Comparison of ENCODE assay signal across 18 mouse cellular contexts in the genomic region with DNA sequence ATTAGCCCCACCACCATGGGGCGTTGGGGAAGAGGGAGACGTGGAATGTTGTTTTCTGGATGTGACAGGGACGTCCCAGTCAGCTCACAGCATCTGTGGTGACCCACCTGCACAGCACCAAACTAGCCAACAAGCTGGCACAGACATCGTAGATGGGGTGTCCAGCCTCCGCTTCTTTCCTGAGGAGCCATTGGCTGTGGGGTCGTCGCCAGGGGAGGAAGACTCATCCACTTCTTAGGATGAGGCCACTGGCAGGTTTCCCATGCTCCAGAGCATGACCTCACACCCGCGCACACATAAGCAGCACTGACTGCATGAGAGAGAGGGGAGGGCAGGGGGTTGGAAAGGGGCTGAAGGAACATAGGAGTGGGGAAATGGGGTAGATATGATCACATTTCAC. TPM values are rescaled to one million over a fixed set of nuclear protein-coding genes. Genes with fewer than 3 reads are reported as not detected.
DNase-seq lines count a peak whose midpoint lies in the region; ATAC-seq and TF ChIP-seq lines count a peak whose summit lies in the region.
"Had no signal": no experiment of that assay in that cellular context is flagged by ENCODE, and none has a peak within 500 bp of the region (broad histone marks: within the 10 kb centered on the region; RNA-seq: fewer than 3 reads in every experiment).

No protein-coding gene starts in this region.

- TF ChIP-seq EP300 in liver, postnatal 0 days (IDR thresholded peaks at IDR 0.05; ENCODE audit: low read depth) = no peak

- peak; percentile 90 for DNase-seq in heart, adult 11 months
- no peak for DNase-seq in heart, adult 9 months (ENCODE audit: low spot score in 2 of 2)
- DNase-seq in testis, postnatal 10 days (ENCODE audit: low spot score) = peak; percentile 38
- no peak for DNase-seq in testis, postnatal 14 days (ENCODE audit: low spot score)
- peak; percentile 16 for DNase-seq in liver, postnatal 0 days
- no peak for DNase-seq in layer of hippocampus, postnatal 36 days
- no peak for DNase-seq in heart, adult 18-20 months
- DNase-seq in kidney, adult 8-10 months = no peak
- DNase-seq: cerebellum, adult 9-11 months; gastrocnemius, postnatal 25 days; thymus, postnatal 25 days had no signal

- H3K9ac ChIP-seq in liver, postnatal 0 days (replicated peaks) = no peak overlapping the region; the same call in 1 of the 2 replicates
- H3K9ac ChIP-seq: forebrain, embryonic 13.5 days; hindbrain, embryonic 12.5 days; limb, embryonic 13.5 days; lung, embryonic 14.5 days; midbrain, embryonic 15.5 days had no signal

- WGBS in liver, postnatal 0 days (ENCODE audit: insufficient replicate concordance) = 70% methylated on average over 9 of the region's 9 CpGs

- TF ChIP-seq CTCF in liver, postnatal 0 days (IDR thresholded peaks at IDR 0.05; ENCODE audit: low read depth) = no peak

- H3K36me3 ChIP-seq in liver, postnatal 0 days (replicated peaks; ENCODE audit: insufficient read depth, low read length) = no peaks in the 10 kb centered on the region
- H3K36me3 ChIP-seq: hindbrain, embryonic 12.5 days; limb, embryonic 13.5 days; midbrain, embryonic 15.5 days had no signal

- H3K4me3 ChIP-seq in liver, postnatal 0 days (ENCODE audit: low read depth, low read length) = no peak overlapping the region
- H3K4me3 ChIP-seq: erythroblast, embryonic 14.5 days; forebrain, embryonic 13.5 days; hindbrain, embryonic 12.5 days; limb, embryonic 13.5 days; midbrain, embryonic 15.5 days had no signal

- H3K27me3 ChIP-seq in liver, postnatal 0 days (ENCODE audit: insufficient read depth, low read length) = no peaks in the 10 kb centered on the region
- H3K27me3 ChIP-seq: limb, embryonic 13.5 days had no signal

- peak overlapping the region; percentile 84 for H3K27ac ChIP-seq in liver, postnatal 0 days (ENCODE audit: low read depth)
- H3K27ac ChIP-seq: forebrain, embryonic 13.5 days; hindbrain, embryonic 12.5 days; limb, embryonic 13.5 days; midbrain, embryonic 15.5 days had no signal

- no peak for ATAC-seq in liver, postnatal 0 days
- ATAC-seq: forebrain, embryonic 13.5 days; midbrain, embryonic 15.5 days had no signal

- H3K9me3 ChIP-seq in liver, postnatal 0 days (ENCODE audit: low read length) = no peaks in the 10 kb centered on the region
- H3K9me3 ChIP-seq: forebrain, embryonic 13.5 days; hindbrain, embryonic 12.5 days; limb, embryonic 13.5 days; midbrain, embryonic 15.5 days had no signal

- peak overlapping the region; percentile 53 for H3K4me2 ChIP-seq in liver, postnatal 0 days (ENCODE audit: low read depth, low read length)
- H3K4me2 ChIP-seq: forebrain, embryonic 13.5 days; heart, embryonic 11.5 days; hindbrain, embryonic 12.5 days; limb, embryonic 13.5 days; lung, embryonic 14.5 days; midbrain, embryonic 15.5 days had no signal

- peaks cover 23% of the 10 kb centered on the region for H3K4me1 ChIP-seq in liver, postnatal 0 days (ENCODE audit: insufficient read depth)
- H3K4me1 ChIP-seq: forebrain, embryonic 13.5 days; midbrain, embryonic 15.5 days had no signal

RNA-seq across cellular contexts. Expression of a gene that starts 5.9 kb away (rescaled TPM):
- polyA plus RNA-seq in liver, postnatal 0 days (2015; fragmentation: Nextera tagmentation; extraction: Ambion mirVana) = 52.2 and 53.2 TPM in 2 replicates
- total RNA-seq in layer of hippocampus, postnatal 36 days (2021) = 10 to 100 TPM; 33.0 to 36.4 TPM
- 10 to 100 TPM; 22.7 to 25.7 TPM for total RNA-seq in heart, adult 18-20 months (2021)

RNA-seq across cellular contexts. Expression of a gene that starts 42.1 kb away (rescaled TPM):
- polyA plus RNA-seq in liver, postnatal 0 days (2015; fragmentation: Nextera tagmentation; extraction: Ambion mirVana) = 5.1 and 5.8 TPM in 2 replicates
- total RNA-seq in layer of hippocampus, postnatal 36 days (2021) = 10 to 100 TPM; 64.9 to 67.5 TPM
- total RNA-seq in heart, adult 18-20 months (2021) = 10 to 100 TPM; 85.2 to 90.5 TPM

Comparison
In these comparisons a context has a peak if more than half of its experiments do, and no peak if none do; other contexts are left out.
1. DNase-seq: peak in heart, adult 11 months (single experiment), testis, postnatal 10 days (single experiment) and liver, postnatal 0 days (single experiment); none in heart, adult 9 months (0 of 2), testis, postnatal 14 days (single experiment), layer of hippocampus, postnatal 36 days (0 of 2), heart, adult 18-20 months (0 of 2) and kidney, adult 8-10 months (0 of 2).